Mouse (Mus musculus) induced T-regulatory cell, adult 2 months (primary cell): ENCODE measurements around the gene Prkcb.
"Not testable (repeated sequence)": the region's sequence is repeated elsewhere in the genome, so short reads cannot be mapped to it uniquely, and the experiment has no call there.

Experiments
- DNase-seq: peaks from one replicate; pipeline ENCODE4 v3.0.0-alpha.2; 2012; ENCODE audit warnings: low read depth

Prkcb gene

GRCm38 (mm10) chr7:122288605-122289242 lies at the start of gene Prkcb:
Prkcb (plus strand) TSS chr7:122288751.
- peak; percentile 92 for DNase-seq

- DNase-seq = no peak
Measured at GRCm38 (mm10) chr7:122238939-122239338, 49.6 kb upstream of the Prkcb start.

- DNase-seq = peak; percentile 25
Measured at GRCm38 (mm10) chr7:122240413-122241119, 48.0 kb upstream of the Prkcb start.

GRCm38 (mm10) chr7:122242260-122242659 lies 46.3 kb upstream of the Prkcb start:
- DNase-seq = peak; percentile 76

GRCm38 (mm10) chr7:122242744-122243143 lies 45.8 kb upstream of the Prkcb start:
- DNase-seq = not testable (repeated sequence)

GRCm38 (mm10) chr7:122244166-122244565 lies 44.4 kb upstream of the Prkcb start:
- DNase-seq = no peak

GRCm38 (mm10) chr7:122244584-122244983 lies 44.0 kb upstream of the Prkcb start:
- DNase-seq = no peak

- no peak for DNase-seq
Measured at GRCm38 (mm10) chr7:122245976-122246375, 42.6 kb upstream of the Prkcb start.

- peak; percentile 35 for DNase-seq
Measured at GRCm38 (mm10) chr7:122247254-122247864, 41.2 kb upstream of the Prkcb start.

GRCm38 (mm10) chr7:122249321-122249821 lies 39.2 kb upstream of the Prkcb start:
- no peak for DNase-seq

- peak; percentile 90 for DNase-seq
Measured at GRCm38 (mm10) chr7:122251197-122252011, 37.1 kb upstream of the Prkcb start.

GRCm38 (mm10) chr7:122256722-122257121 lies 31.8 kb upstream of the Prkcb start:
- DNase-seq = peak; percentile 48

- no peak for DNase-seq
Measured at GRCm38 (mm10) chr7:122258521-122258920, 30.0 kb upstream of the Prkcb start.

GRCm38 (mm10) chr7:122260055-122260602 lies 28.4 kb upstream of the Prkcb start:
- DNase-seq = no peak

- DNase-seq = no peak
Measured at GRCm38 (mm10) chr7:122268983-122269486, 19.5 kb upstream of the Prkcb start.

- DNase-seq = no peak
Measured at GRCm38 (mm10) chr7:122272334-122272733, 16.2 kb upstream of the Prkcb start.

GRCm38 (mm10) chr7:122279580-122279979 lies 9.0 kb upstream of the Prkcb start:
- no peak for DNase-seq

- no peak for DNase-seq
Measured at GRCm38 (mm10) chr7:122280334-122280733, 8.2 kb upstream of the Prkcb start.

GRCm38 (mm10) chr7:122282584-122282983 lies 6.0 kb upstream of the Prkcb start:
- DNase-seq = peak; percentile 53

GRCm38 (mm10) chr7:122287217-122287616 lies 1.3 kb upstream of the Prkcb start:
- peak; percentile 46 for DNase-seq
